Mouse (Mus musculus): ENCODE measurements around the gene Ncf4. TPM values are rescaled to one million over a fixed set of nuclear protein-coding genes. Genes with fewer than 3 reads are reported as not detected.

Gene Ncf4
- polyA plus RNA-seq (2011; ENCODE audit: insufficient read depth, insufficient read length, low replicate concordance, missing spikeins): 131 and 294 TPM in 2 replicates

DNA sequence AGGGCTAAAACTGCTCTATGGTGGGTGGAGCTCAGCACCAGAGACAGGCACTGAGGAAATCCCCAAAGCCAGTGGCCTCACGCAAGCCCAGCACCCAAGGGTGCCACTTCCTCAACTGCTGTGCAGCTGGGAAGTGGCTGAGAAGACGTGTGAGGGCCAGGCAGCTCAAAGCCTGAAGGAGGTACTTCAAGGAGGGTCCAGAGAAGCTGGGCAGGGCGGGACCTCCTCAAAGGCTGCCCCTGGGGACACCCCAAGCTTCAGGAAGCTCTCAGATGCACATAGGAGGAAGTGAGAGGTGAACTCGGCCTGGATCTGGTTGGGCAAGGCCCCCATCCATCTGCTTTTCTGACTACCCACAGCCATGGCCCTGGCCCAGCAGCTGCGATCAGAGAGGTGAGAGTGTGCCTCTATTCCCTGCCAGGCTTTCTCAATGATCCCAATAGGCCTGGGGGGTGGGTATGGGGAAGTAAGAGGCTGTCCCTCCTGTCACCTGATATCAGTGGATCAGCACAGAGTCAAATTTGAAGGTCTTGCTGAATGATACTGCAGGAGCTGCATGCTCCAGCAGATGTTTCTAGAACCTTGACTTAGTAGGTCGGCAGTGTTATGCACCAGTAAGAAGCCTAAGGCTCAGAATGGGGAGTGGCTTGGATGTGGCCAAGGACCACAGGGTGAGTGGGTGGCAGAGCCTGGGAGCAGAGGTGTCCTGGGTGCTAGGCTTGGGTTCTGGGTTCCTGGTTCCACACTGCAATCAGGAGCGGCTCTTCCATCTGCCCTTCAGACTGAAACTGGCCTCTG, at the start of gene Ncf4:
Gene Ncf4, plus strand, starts transcription at position 107 of the 798 bp plus-strand sequence.
- Histone ChIP-seq H3K4me3 (replicated peaks; ENCODE audit: control insufficient read depth, low read depth, low read length) (peak within 1 kb of the TSS; percentile 82), H3K4me1 (ENCODE audit: control insufficient read depth, insufficient read depth, low read length) (peaks cover 15% of the 10 kb centered on the region; the same call in 1 of the 2 replicates), H3K27ac (ENCODE audit: control insufficient read depth, insufficient read depth, low read depth, low read length, poor library complexity) (peak within 1 kb of the TSS; percentile 93)
- WGBS: 9% methylated on average over 7 of the region's 7 CpGs
- TF ChIP-seq POLR2A (IDR thresholded peaks at IDR 0.05; ENCODE audit: borderline replicate concordance, control insufficient read depth, low read depth, low read length): peak; percentile 88
- no peak for TF ChIP-seq CTCF (IDR thresholded peaks at IDR 0.05; ENCODE audit: control insufficient read depth, insufficient read depth, low read length)

GRCm38 (mm10) chr15:78195096-78195880, 49.3 kb upstream of the Ncf4 start:
- 79% methylated on average over 28 of the region's 28 CpGs for WGBS
- H3K4me1 ChIP-seq (ENCODE audit: control insufficient read depth, insufficient read depth, low read length): no peaks in the 10 kb centered on the region
- no peak overlapping the region for H3K27ac ChIP-seq (ENCODE audit: control insufficient read depth, insufficient read depth, low read depth, low read length, poor library complexity)
- no peak overlapping the region for H3K4me3 ChIP-seq (replicated peaks; ENCODE audit: control insufficient read depth, low read depth, low read length)
- no peak for TF ChIP-seq POLR2A (IDR thresholded peaks at IDR 0.05; ENCODE audit: borderline replicate concordance, control insufficient read depth, low read depth, low read length)
- TF ChIP-seq CTCF (IDR thresholded peaks at IDR 0.05; ENCODE audit: control insufficient read depth, insufficient read depth, low read length): no peak

DNA sequence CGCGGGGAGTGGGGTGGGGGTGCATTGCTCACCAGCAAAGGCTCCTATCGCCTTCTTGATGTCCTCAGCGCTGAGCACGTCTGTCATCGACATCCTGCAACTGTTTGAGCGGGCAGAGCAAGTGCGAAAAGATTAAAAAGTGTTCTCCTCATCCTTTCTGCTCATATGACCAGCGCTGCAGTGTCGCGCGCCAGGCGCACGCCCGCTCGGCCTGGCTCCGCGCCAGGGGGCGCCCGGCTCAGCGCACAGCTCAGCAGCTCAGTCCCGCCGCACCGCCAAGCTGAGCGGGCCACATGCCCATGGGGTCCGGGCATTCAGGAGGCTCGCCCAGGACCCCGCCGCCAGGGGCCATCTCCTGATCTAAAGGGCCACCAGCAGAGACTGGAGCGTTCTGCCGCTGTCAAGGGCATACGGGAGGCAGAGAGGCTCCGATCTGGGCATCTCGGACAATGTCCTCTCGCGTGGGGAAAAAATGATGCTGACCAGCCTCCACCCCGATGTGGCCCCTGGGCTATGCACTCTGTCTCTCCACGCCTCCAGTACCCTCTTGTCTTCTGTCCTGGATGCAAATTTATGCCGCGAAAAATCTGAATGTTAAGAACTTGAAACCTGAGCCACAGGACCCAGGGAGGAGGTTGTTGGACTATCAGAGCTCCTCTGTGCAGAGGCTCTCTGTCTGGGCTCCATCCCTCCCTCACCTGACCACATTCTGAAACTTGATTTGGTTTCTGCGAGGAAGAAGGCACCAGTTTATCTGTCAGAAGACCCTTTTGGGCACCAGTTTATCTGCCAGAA, 40.4 kb upstream of the Ncf4 start:
- TF ChIP-seq CTCF (IDR thresholded peaks at IDR 0.05; ENCODE audit: control insufficient read depth, insufficient read depth, low read length) (peak; percentile 16; the same call in 1 of the 2 replicates), POLR2A (IDR thresholded peaks at IDR 0.05; ENCODE audit: borderline replicate concordance, control insufficient read depth, low read depth, low read length) (no peak)
- Histone ChIP-seq H3K4me3 (replicated peaks; ENCODE audit: control insufficient read depth, low read depth, low read length) (no peak overlapping the region), H3K4me1 (ENCODE audit: control insufficient read depth, insufficient read depth, low read length) (no peaks in the 10 kb centered on the region), H3K27ac (ENCODE audit: control insufficient read depth, insufficient read depth, low read depth, low read length, poor library complexity) (no peak overlapping the region; the same call in 1 of the 2 replicates)
- 3% methylated on average over 41 of the region's 41 CpGs for WGBS

GRCm38 (mm10) chr15:78205192-78205591, 39.4 kb upstream of the Ncf4 start:
- TF ChIP-seq CTCF (IDR thresholded peaks at IDR 0.05; ENCODE audit: control insufficient read depth, insufficient read depth, low read length): no peak
- TF ChIP-seq POLR2A (IDR thresholded peaks at IDR 0.05; ENCODE audit: borderline replicate concordance, control insufficient read depth, low read depth, low read length): no peak
- no peaks in the 10 kb centered on the region for H3K4me1 ChIP-seq (ENCODE audit: control insufficient read depth, insufficient read depth, low read length)
- WGBS: 51% methylated on average over 3 of the region's 3 CpGs
- no peak overlapping the region for H3K4me3 ChIP-seq (replicated peaks; ENCODE audit: control insufficient read depth, low read depth, low read length)
- no peak overlapping the region for H3K27ac ChIP-seq (ENCODE audit: control insufficient read depth, insufficient read depth, low read depth, low read length, poor library complexity)

DNA sequence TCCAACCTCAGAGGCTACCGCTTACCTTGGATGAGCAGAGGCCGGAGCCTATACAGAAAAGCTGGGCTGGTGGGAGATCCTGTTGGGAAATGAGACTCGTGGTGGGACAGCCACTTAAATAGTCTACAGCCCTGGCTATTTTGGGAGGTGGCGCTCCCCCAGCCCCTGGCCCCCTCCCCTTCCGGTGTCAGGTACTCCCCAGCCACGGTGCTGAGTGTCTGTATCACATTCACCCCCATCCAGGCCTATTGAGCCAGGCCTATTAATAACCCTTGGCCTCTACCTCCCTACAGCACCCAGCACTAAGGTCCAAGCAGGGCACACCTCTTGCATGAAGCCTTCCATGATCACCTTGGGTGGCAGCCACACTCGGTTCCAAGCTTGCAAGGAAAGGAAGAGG, 38.3 kb upstream of the Ncf4 start, which contains the start of gene Pvalb:
Gene Pvalb, minus strand, starts transcription at position 89 of the 400 bp plus-strand sequence.
- no peaks in the 10 kb centered on the region for H3K4me1 ChIP-seq (ENCODE audit: control insufficient read depth, insufficient read depth, low read length)
- TF ChIP-seq CTCF (IDR thresholded peaks at IDR 0.05; ENCODE audit: control insufficient read depth, insufficient read depth, low read length): no peak
- TF ChIP-seq POLR2A (IDR thresholded peaks at IDR 0.05; ENCODE audit: borderline replicate concordance, control insufficient read depth, low read depth, low read length): no peak
- no peak within 1 kb of the TSS for H3K27ac ChIP-seq (ENCODE audit: control insufficient read depth, insufficient read depth, low read depth, low read length, poor library complexity)
- no peak within 1 kb of the TSS for H3K4me3 ChIP-seq (replicated peaks; ENCODE audit: control insufficient read depth, low read depth, low read length)
- WGBS: 79% methylated on average over 7 of the region's 7 CpGs

DNA sequence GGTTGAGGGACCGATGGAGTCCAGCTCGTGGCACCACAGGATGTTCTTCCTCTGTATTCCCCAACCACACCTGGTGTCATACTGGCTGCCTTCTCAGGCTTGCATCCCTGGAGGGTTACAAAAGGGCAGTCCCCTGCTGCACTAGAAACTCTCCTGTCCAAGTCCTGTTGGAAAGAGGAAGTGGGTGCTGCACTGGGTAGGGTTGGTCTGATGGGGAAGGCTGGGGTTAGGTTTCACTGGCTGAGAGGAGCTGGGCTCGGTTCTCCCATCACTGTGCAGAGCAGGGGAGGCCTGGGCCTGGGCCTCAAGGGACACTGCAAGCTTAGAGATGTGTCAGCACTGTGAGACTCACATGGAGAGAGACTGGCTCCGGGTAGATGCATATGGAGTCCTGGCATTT, 34.4 kb upstream of the Ncf4 start:
- WGBS: 63% methylated on average over 4 of the region's 4 CpGs
- Histone ChIP-seq H3K4me3 (replicated peaks; ENCODE audit: control insufficient read depth, low read depth, low read length) (no peak overlapping the region), H3K27ac (ENCODE audit: control insufficient read depth, insufficient read depth, low read depth, low read length, poor library complexity) (no peak overlapping the region), H3K4me1 (ENCODE audit: control insufficient read depth, insufficient read depth, low read length) (no peaks in the 10 kb centered on the region)
- no peak for TF ChIP-seq POLR2A (IDR thresholded peaks at IDR 0.05; ENCODE audit: borderline replicate concordance, control insufficient read depth, low read depth, low read length)
- no peak for TF ChIP-seq CTCF (IDR thresholded peaks at IDR 0.05; ENCODE audit: control insufficient read depth, insufficient read depth, low read length)

DNA sequence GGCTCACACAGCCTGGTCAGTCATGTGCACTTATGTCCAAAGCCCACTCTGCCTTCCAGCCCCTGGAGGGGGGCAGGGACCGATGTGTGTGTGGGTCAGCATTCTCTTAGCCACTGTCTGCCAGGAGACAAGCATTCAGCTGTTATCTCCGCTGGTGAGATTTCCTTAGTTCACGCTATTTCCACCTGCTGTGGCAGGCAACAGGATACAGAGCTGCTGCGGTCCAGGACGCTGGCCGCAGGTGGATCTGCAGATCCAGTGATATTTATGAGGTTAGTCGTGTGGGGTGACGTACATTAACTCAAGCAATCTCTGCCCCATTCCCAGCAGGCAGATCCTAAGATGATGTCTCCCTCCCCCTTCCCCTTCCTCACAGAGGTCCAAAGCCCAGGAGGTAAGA, 33.2 kb upstream of the Ncf4 start:
- Histone ChIP-seq H3K4me1 (ENCODE audit: control insufficient read depth, insufficient read depth, low read length) (no peaks in the 10 kb centered on the region), H3K4me3 (replicated peaks; ENCODE audit: control insufficient read depth, low read depth, low read length) (no peak overlapping the region), H3K27ac (ENCODE audit: control insufficient read depth, insufficient read depth, low read depth, low read length, poor library complexity) (no peak overlapping the region)
- WGBS: 63% methylated on average over 8 of the region's 8 CpGs
- no peak for TF ChIP-seq POLR2A (IDR thresholded peaks at IDR 0.05; ENCODE audit: borderline replicate concordance, control insufficient read depth, low read depth, low read length)
- TF ChIP-seq CTCF (IDR thresholded peaks at IDR 0.05; ENCODE audit: control insufficient read depth, insufficient read depth, low read length): no peak

All from bone marrow, adult 2 months (tissue).